Comparison of ENCODE assay signal across 23 mouse cellular contexts in genomic region chr13:30994249-30994858, GRCm38 (mm10). TPM values are rescaled to one million over a fixed set of nuclear protein-coding genes. Genes with fewer than 3 reads are reported as not detected.
DNase-seq lines count a peak whose midpoint lies in the region; ATAC-seq and TF ChIP-seq lines count a peak whose summit lies in the region.
"Had no signal": no experiment of that assay in that cellular context is flagged by ENCODE, and none has a peak within 500 bp of the region (broad histone marks: within the 10 kb centered on the region; RNA-seq: fewer than 3 reads in every experiment).

No protein-coding gene starts in this region.

- H3K4me2 ChIP-seq in lung, embryonic 16.5 days (ENCODE audit: low read depth, low read length): no peak overlapping the region
- peak overlapping the region; percentile 27 for H3K4me2 ChIP-seq in myocyte (ENCODE audit: low read depth)
- H3K4me2 ChIP-seq: hindbrain, embryonic 13.5 days; kidney, embryonic 15.5 days; limb, embryonic 12.5 days; liver, embryonic 11.5 days; lung, embryonic 14.5 days; midbrain, embryonic 12.5 days; neural tube, embryonic 12.5 days had no signal

- DNase-seq in lung, adult 2 months: no peak
- no peak for DNase-seq in urinary bladder, postnatal 14 days (ENCODE audit: low spot score)
- DNase-seq in ovary, postnatal 10 days (ENCODE audit: low spot score): no peak
- DNase-seq: gastrocnemius, postnatal 36 days had no signal

- no peaks in the 10 kb centered on the region for H3K79me3 ChIP-seq in C2C12 (ENCODE audit: low read depth)

- WGBS in lung, embryonic 16.5 days: 67% methylated on average over 6 of the region's 6 CpGs
- 69% methylated on average over 6 of the region's 6 CpGs for WGBS in lung, adult 2 months

- ATAC-seq in lung, embryonic 16.5 days (ENCODE audit: low read depth): no peak
- peak; percentile 80 for ATAC-seq in granulocyte monocyte progenitor cell, adult 5-6 weeks (replicated peaks; ENCODE audit: poor library complexity, severe bottlenecking)

- H3K4me3 ChIP-seq in lung, embryonic 16.5 days (ENCODE audit: low read length): no peak overlapping the region
- no peak overlapping the region for H3K4me3 ChIP-seq in lung, adult 2 months (replicated peaks; ENCODE audit: extremely low read depth, low read depth, low read length)
- H3K4me3 ChIP-seq in C2C12 (ENCODE audit: insufficient read depth, poor library complexity, severe bottlenecking) (no peak overlapping the region), myocyte (no peak overlapping the region)
- H3K4me3 ChIP-seq: embryonic facial prominence, embryonic 10.5 days; hindbrain, embryonic 13.5 days; kidney, embryonic 15.5 days; limb, embryonic 12.5 days; midbrain, embryonic 12.5 days; neural tube, embryonic 12.5 days had no signal

- H3K27ac ChIP-seq in lung, embryonic 16.5 days (ENCODE audit: low read length): peak overlapping the region; percentile 44
- H3K27ac ChIP-seq: embryonic facial prominence, embryonic 10.5 days; hindbrain, embryonic 13.5 days; kidney, embryonic 15.5 days; limb, embryonic 12.5 days; midbrain, embryonic 12.5 days; neural tube, embryonic 12.5 days had no signal

- no peak overlapping the region for H3ac ChIP-seq in C2C12 (ENCODE audit: control insufficient read depth, insufficient read length, low read depth)
- no peak overlapping the region for H3ac ChIP-seq in myocyte (ENCODE audit: control insufficient read depth, insufficient read length)

- H3K4me1 ChIP-seq in lung, embryonic 16.5 days (replicated peaks; ENCODE audit: control insufficient read depth, insufficient read depth, low read length): peaks cover 10% of the 10 kb centered on the region
- H3K4me1 ChIP-seq in lung, adult 2 months (ENCODE audit: control insufficient read depth, insufficient read depth, low read length): no peaks in the 10 kb centered on the region
- H3K4me1 ChIP-seq: embryonic facial prominence, embryonic 10.5 days; hindbrain, embryonic 13.5 days; kidney, embryonic 15.5 days; limb, embryonic 12.5 days; midbrain, embryonic 12.5 days; neural tube, embryonic 12.5 days had no signal

- H3K79me2 ChIP-seq in C2C12 (ENCODE audit: control insufficient read depth, insufficient read depth) (no peaks in the 10 kb centered on the region), myocyte (ENCODE audit: control insufficient read depth, insufficient read depth) (no peaks in the 10 kb centered on the region)

- H3K9me3 ChIP-seq in lung, embryonic 16.5 days (ENCODE audit: control insufficient read depth, low read length): no peaks in the 10 kb centered on the region
- H3K9me3 ChIP-seq: embryonic facial prominence, embryonic 10.5 days; hindbrain, embryonic 13.5 days; kidney, embryonic 15.5 days; limb, embryonic 12.5 days; midbrain, embryonic 12.5 days; neural tube, embryonic 12.5 days had no signal

- H3K9ac ChIP-seq in lung, embryonic 16.5 days (ENCODE audit: low read length): no peak overlapping the region
- H3K9ac ChIP-seq: hindbrain, embryonic 13.5 days; kidney, embryonic 15.5 days; limb, embryonic 12.5 days; lung, embryonic 14.5 days; midbrain, embryonic 12.5 days; neural tube, embryonic 12.5 days had no signal

- H3K27me3 ChIP-seq in lung, embryonic 16.5 days (ENCODE audit: control insufficient read depth, insufficient read depth, low read depth, low read length): no peaks in the 10 kb centered on the region
- peaks cover 24% of the 10 kb centered on the region for H3K27me3 ChIP-seq in C2C12 (ENCODE audit: control insufficient read depth, insufficient read depth, insufficient read length)
- peaks cover 42% of the 10 kb centered on the region for H3K27me3 ChIP-seq in myocyte (ENCODE audit: control insufficient read depth, insufficient read depth, insufficient read length)
- H3K27me3 ChIP-seq: hindbrain, embryonic 13.5 days; neural tube, embryonic 12.5 days had no signal

- no peaks in the 10 kb centered on the region for H3K36me3 ChIP-seq in lung, embryonic 16.5 days (ENCODE audit: control insufficient read depth, insufficient read depth, low read length)
- H3K36me3 ChIP-seq in C2C12 (ENCODE audit: control insufficient read depth, insufficient read depth): no peaks in the 10 kb centered on the region
- no peaks in the 10 kb centered on the region for H3K36me3 ChIP-seq in myocyte (ENCODE audit: control insufficient read depth, insufficient read depth)
- H3K36me3 ChIP-seq: embryonic facial prominence, embryonic 10.5 days; hindbrain, embryonic 13.5 days; kidney, embryonic 15.5 days; limb, embryonic 12.5 days; midbrain, embryonic 12.5 days; neural tube, embryonic 12.5 days had no signal

- TF ChIP-seq CTCF in lung, adult 2 months (IDR thresholded peaks at IDR 0.05; ENCODE audit: insufficient read depth, low read length): no peak
- no peak for TF ChIP-seq CTCF in C2C12 (IDR thresholded peaks at IDR 0.05; ENCODE audit: control insufficient read depth, insufficient read depth, insufficient read length)

- TF ChIP-seq POLR2A in lung, adult 2 months (IDR thresholded peaks at IDR 0.05; ENCODE audit: borderline replicate concordance, extremely low read depth, low read depth, low read length): no peak
- TF ChIP-seq POLR2A in myocyte (IDR thresholded peaks at IDR 0.05; ENCODE audit: insufficient read length, low read depth): no peak

TF ChIP-seq in C2C12, 6 proteins besides CTCF, POLR2A, EP300 and RAD21:
- TF ChIP-seq USF1 (IDR thresholded peaks at IDR 0.05; ENCODE audit: low read depth): no peak
- no peak for TF ChIP-seq CEBPB (IDR thresholded peaks at IDR 0.05; ENCODE audit: low read depth)
- peak; percentile 81 for TF ChIP-seq MYOD1 (IDR thresholded peaks at IDR 0.05; ENCODE audit: control insufficient read depth, insufficient read length, low read depth)
- TF ChIP-seq MAX (IDR thresholded peaks at IDR 0.05): peak; percentile 30
- no peak for TF ChIP-seq FOSL1 (IDR thresholded peaks at IDR 0.05; ENCODE audit: insufficient read depth, low read length, poor library complexity, severe bottlenecking)
- no peak for TF ChIP-seq MYOG (IDR thresholded peaks at IDR 0.05; ENCODE audit: control insufficient read depth, extremely low read depth, insufficient read length)
TF ChIP-seq in C2C12: peak in this region for 2.

TF ChIP-seq in myocyte, 11 proteins besides CTCF, POLR2A, EP300 and RAD21:
- TF ChIP-seq REST (IDR thresholded peaks at IDR 0.05; ENCODE audit: insufficient read depth, insufficient read length) (no peak), MYOD1 (IDR thresholded peaks at IDR 0.05; ENCODE audit: control insufficient read depth in 1 of 3, insufficient read length in 2 of 3, low read depth in 2 of 3) (peak in 2 of 3 experiments; percentile 12 to 46), MYOG (IDR thresholded peaks at IDR 0.05; ENCODE audit: control insufficient read depth in 1 of 3, insufficient read depth in 1 of 3, insufficient read length in 2 of 3, low read depth in 2 of 3) (no peak), TCF12 (IDR thresholded peaks at IDR 0.05; ENCODE audit: insufficient read depth, poor library complexity, severe bottlenecking) (peak; percentile 30)

RNA-seq across cellular contexts. Expression of gene Gm5447, which starts 20.4 kb away (rescaled TPM):
- polyA plus RNA-seq in lung, embryonic 16.5 days (2015; fragmentation: Nextera tagmentation; extraction: Ambion mirVana): 0.11 and 0.21 TPM in 2 replicates
- not detected in 2 replicates for polyA plus RNA-seq in lung, adult 2 months (2012; rRNA removed)
- polyA plus RNA-seq in C2C12 (2012; fragmentation: generic; extraction: Trizol) (0.02 TPM), myocyte (2012; fragmentation: generic; extraction: Trizol) (not detected)
- total RNA-seq in granulocyte monocyte progenitor cell, adult 5-6 weeks (2014; fragmentation: Nextera tagmentation): not detected in 2 replicates
- not detected in 2 replicates for total RNA-seq in granulocyte monocyte progenitor cell, adult 5-6 weeks (2017)
- total RNA-seq: adrenal gland, postnatal 25 days; gastrocnemius, postnatal 36 days; heart, adult 8-10 months; heart, postnatal 25 days had no signal
- polyA plus RNA-seq: heart, embryonic 14.5 days; kidney, embryonic 15.5 days; liver, embryonic 11.5 days; lung, embryonic 14.5 days; neural tube, embryonic 12.5 days; thymus, adult 2 months had no signal

RNA-seq across cellular contexts. Expression of gene Exoc2, which starts 20.5 kb away (rescaled TPM):
- polyA plus RNA-seq in lung, embryonic 16.5 days (2015; fragmentation: Nextera tagmentation; extraction: Ambion mirVana): 34.8 and 37.1 TPM in 2 replicates
- 9.8 and 12.4 TPM in 2 replicates for polyA plus RNA-seq in lung, adult 2 months (2012; rRNA removed)
- 10.8 TPM for polyA plus RNA-seq in C2C12 (2012; fragmentation: generic; extraction: Trizol)
- 39.9 and 44.1 TPM in 2 replicates for total RNA-seq in granulocyte monocyte progenitor cell, adult 5-6 weeks (2014; fragmentation: Nextera tagmentation)
- 35.2 and 45.1 TPM in 2 replicates for total RNA-seq in granulocyte monocyte progenitor cell, adult 5-6 weeks (2017)
- 12.6 TPM for polyA plus RNA-seq in myocyte (2012; fragmentation: generic; extraction: Trizol)

RNA-seq across cellular contexts. Expression of gene Hus1b, which starts 46.8 kb away (rescaled TPM):
- polyA plus RNA-seq in lung, embryonic 16.5 days (2015; fragmentation: Nextera tagmentation; extraction: Ambion mirVana): not detected in 2 replicates
- polyA plus RNA-seq in lung, adult 2 months (2012; rRNA removed): 0.09 and 0.22 TPM in 2 replicates
- polyA plus RNA-seq in C2C12 (2012; fragmentation: generic; extraction: Trizol) (0.06 TPM), myocyte (2012; fragmentation: generic; extraction: Trizol) (not detected)
- total RNA-seq in granulocyte monocyte progenitor cell, adult 5-6 weeks (2014; fragmentation: Nextera tagmentation): 1.7 TPM in 1 of 2 replicates, not detected in the other
- 1.6 TPM in 1 of 2 replicates, not detected in the other for total RNA-seq in granulocyte monocyte progenitor cell, adult 5-6 weeks (2017)
- total RNA-seq: heart, postnatal 25 days had no signal
- polyA plus RNA-seq: forebrain, embryonic 16.5 days; heart, embryonic 14.5 days; hindbrain, embryonic 13.5 days; kidney, embryonic 15.5 days; limb, embryonic 12.5 days; liver, embryonic 11.5 days; neural tube, embryonic 12.5 days; stomach, embryonic 16.5 days had no signal
